Mouse (Mus musculus) neural tube, embryonic 13.5 days (tissue): ENCODE results near the gene Auts2. TPM values are rescaled to one million over a fixed set of nuclear protein-coding genes. Genes with fewer than 3 reads are reported as not detected.

Source experiments
- ATAC-seq: fragments of 200-750 bp; cut with Nextera tagmentation; 2 replicates; pipeline ENCODE4 v1.8.0; 2017; ENCODE audit warnings: low read depth, mild to moderate bottlenecking, moderate TSS enrichment, moderate library complexity
- H3K27ac ChIP-seq: fragments of 300-500 bp; sonication (generic); replicated peaks from 2 replicates; pipeline ENCODE4 v1.5.1; 2015; ENCODE audit warnings: moderate library complexity, mild to moderate bottlenecking, inconsistent platforms
- H3K27me3 ChIP-seq: fragments of 300-500 bp; sonication (generic); 2 replicates; pipeline ENCODE4 v1.6.1; 2015; ENCODE audit warnings: mild to moderate bottlenecking, inconsistent platforms
- H3K36me3 ChIP-seq: fragments of 300-500 bp; sonication (generic); 2 replicates; pipeline ENCODE4 v1.6.1; 2015; ENCODE audit warnings: mild to moderate bottlenecking, inconsistent platforms
- H3K4me1 ChIP-seq: fragments of 300-500 bp; sonication (generic); replicated peaks from 2 replicates; pipeline ENCODE4 v1.6.1; 2015; ENCODE audit warnings: inconsistent platforms
- H3K4me2 ChIP-seq: fragments of 300-500 bp; sonication (generic); 2 replicates; pipeline ENCODE4 v1.6.1; 2015; ENCODE audit warnings: inconsistent platforms, mild to moderate bottlenecking, moderate library complexity
- H3K4me3 ChIP-seq: fragments of 300-500 bp; sonication (generic); 2 replicates; pipeline ENCODE4 v1.5.1; 2015; ENCODE audit warnings: mild to moderate bottlenecking, inconsistent platforms
- H3K9ac ChIP-seq: fragments of 300-500 bp; sonication (generic); 2 replicates; pipeline ENCODE4 v1.6.1; 2015; ENCODE audit warnings: moderate library complexity, mild to moderate bottlenecking, inconsistent platforms
- H3K9me3 ChIP-seq: fragments of 300-500 bp; sonication (generic); 2 replicates; pipeline ENCODE4 v1.6.1; 2016; ENCODE audit warnings: inconsistent platforms
- WGBS: fragments of 180-500 bp; shearing (Covaris S2); methylation state at CpG from one replicate; pipeline ENCODE4 v1.1.7; 2015; 5-methylcytosine and 5-hydroxymethylcytosine counted together
- polyA plus RNA-seq: library from polyadenylated mRNA; unstranded; fragments of >200 nt; fragmentation: Nextera tagmentation; extraction: Ambion mirVana; gene quantifications from 2 replicates; pipeline ENCODE4 v1.2.1, GENCODE M21; 2015

The Auts2 gene
- polyA plus RNA-seq, 1 experiment from 2014 or later: 72.6 TPM

GRCm38 (mm10) chr5:131813952-131814502 is 729.1 kb downstream of the Auts2 start:
- WGBS: 86% methylated on average over 10 of the region's 10 CpGs
- H3K9ac ChIP-seq: no peak overlapping the region
- 0 out of 2 replicates have a peak, but pooled peaks cover 2% of the 10 kb centered on the region for H3K27me3 ChIP-seq
- peaks cover 4% of the 10 kb centered on the region; the same call in 1 of the 2 replicates for H3K4me1 ChIP-seq
- H3K4me2 ChIP-seq: no peak overlapping the region
- H3K36me3 ChIP-seq: no peaks in the 10 kb centered on the region
- ATAC-seq: no peak
- no peak overlapping the region for H3K4me3 ChIP-seq
- no peaks in the 10 kb centered on the region for H3K9me3 ChIP-seq
- H3K27ac ChIP-seq: no peak overlapping the region

GRCm38 (mm10) chr5:131813331-131813781 is 729.8 kb downstream of the Auts2 start:
- no peaks in the 10 kb centered on the region for H3K36me3 ChIP-seq
- H3K27me3 ChIP-seq: no peaks in the 10 kb centered on the region
- no peak overlapping the region for H3K4me3 ChIP-seq
- no peak overlapping the region for H3K27ac ChIP-seq
- H3K9ac ChIP-seq: no peak overlapping the region
- H3K9me3 ChIP-seq: no peaks in the 10 kb centered on the region
- peaks cover 4% of the 10 kb centered on the region; the same call in 1 of the 2 replicates for H3K4me1 ChIP-seq
- ATAC-seq: no peak
- WGBS: 69% methylated on average over 7 of the region's 7 CpGs
- no peak overlapping the region for H3K4me2 ChIP-seq

- no peak overlapping the region for H3K4me2 ChIP-seq
- H3K9me3 ChIP-seq: no peaks in the 10 kb centered on the region
- no peaks in the 10 kb centered on the region for H3K36me3 ChIP-seq
- H3K27ac ChIP-seq: no peak overlapping the region
- no peak overlapping the region for H3K9ac ChIP-seq
- peaks cover 4% of the 10 kb centered on the region; the same call in 1 of the 2 replicates for H3K4me1 ChIP-seq
- WGBS: 82% methylated on average over 10 of the region's 10 CpGs
- H3K27me3 ChIP-seq: no peaks in the 10 kb centered on the region
- H3K4me3 ChIP-seq: no peak overlapping the region
- ATAC-seq: no peak
Observed at GRCm38 (mm10) chr5:131812483-131813063, 730.6 kb downstream of the Auts2 start.

GRCm38 (mm10) chr5:131806350-131806749 is 736.8 kb downstream of the Auts2 start:
- H3K36me3 ChIP-seq: no peaks in the 10 kb centered on the region
- no peak overlapping the region for H3K4me2 ChIP-seq
- H3K27me3 ChIP-seq: no peaks in the 10 kb centered on the region
- no peaks in the 10 kb centered on the region for H3K9me3 ChIP-seq
- H3K4me3 ChIP-seq: no peak overlapping the region
- no peak overlapping the region for H3K9ac ChIP-seq
- ATAC-seq: no peak
- WGBS: 89% methylated on average over 2 of the region's 2 CpGs
- no peak overlapping the region for H3K27ac ChIP-seq
- peaks cover 36% of the 10 kb centered on the region for H3K4me1 ChIP-seq

- Histone ChIP-seq H3K9me3 (no peaks in the 10 kb centered on the region), H3K27me3 (no peaks in the 10 kb centered on the region), H3K27ac (0 out of 2 replicates have a peak overlapping the region, but pooled peaks have one; percentile 7), H3K4me1 (peaks cover 42% of the 10 kb centered on the region), H3K9ac (no peak overlapping the region), H3K4me3 (no peak overlapping the region), H3K36me3 (no peaks in the 10 kb centered on the region), H3K4me2 (no peak overlapping the region)
- WGBS: 71% methylated on average over 4 of the region's 4 CpGs
- ATAC-seq: no peak
Observed at GRCm38 (mm10) chr5:131805277-131805676, 737.9 kb downstream of the Auts2 start.

GRCm38 (mm10) chr5:131803609-131804008 is 739.5 kb downstream of the Auts2 start:
- H3K4me3 ChIP-seq: no peak overlapping the region
- peaks cover 4% of the 10 kb centered on the region; the same call in 1 of the 2 replicates for H3K27me3 ChIP-seq
- peaks cover 44% of the 10 kb centered on the region for H3K4me1 ChIP-seq
- WGBS: 58% methylated on average over 10 of the region's 10 CpGs
- no peaks in the 10 kb centered on the region for H3K36me3 ChIP-seq
- no peak for ATAC-seq
- no peak overlapping the region for H3K4me2 ChIP-seq
- no peak overlapping the region for H3K9ac ChIP-seq
- peak overlapping the region; percentile 61 for H3K27ac ChIP-seq
- H3K9me3 ChIP-seq: no peaks in the 10 kb centered on the region

- peaks cover 4% of the 10 kb centered on the region; the same call in 1 of the 2 replicates for H3K27me3 ChIP-seq
- peaks cover 51% of the 10 kb centered on the region for H3K4me1 ChIP-seq
- H3K36me3 ChIP-seq: no peaks in the 10 kb centered on the region
- no peaks in the 10 kb centered on the region for H3K9me3 ChIP-seq
- WGBS: 13% methylated on average over 6 of the region's 6 CpGs
- peak; percentile 63; the same call in 1 of the 2 replicates for ATAC-seq
- H3K9ac ChIP-seq: peak overlapping the region; percentile 22
- H3K4me2 ChIP-seq: no peak overlapping the region
- no peak overlapping the region for H3K4me3 ChIP-seq
- H3K27ac ChIP-seq: peak overlapping the region; percentile 61
Observed at GRCm38 (mm10) chr5:131802340-131803036, 740.7 kb downstream of the Auts2 start.

GRCm38 (mm10) chr5:131801924-131802323 is 741.2 kb downstream of the Auts2 start:
- peak; percentile 43; the same call in 1 of the 2 replicates for ATAC-seq
- peaks cover 51% of the 10 kb centered on the region for H3K4me1 ChIP-seq
- H3K9me3 ChIP-seq: no peaks in the 10 kb centered on the region
- peaks cover 4% of the 10 kb centered on the region; the same call in 1 of the 2 replicates for H3K27me3 ChIP-seq
- H3K4me3 ChIP-seq: no peak overlapping the region
- peak overlapping the region; percentile 22; the same call in 1 of the 2 replicates for H3K9ac ChIP-seq
- 34% methylated on average over 6 of the region's 6 CpGs for WGBS
- H3K27ac ChIP-seq: peak overlapping the region; percentile 61
- no peak overlapping the region for H3K4me2 ChIP-seq
- no peaks in the 10 kb centered on the region for H3K36me3 ChIP-seq

- H3K4me2 ChIP-seq: no peak overlapping the region
- peaks cover 4% of the 10 kb centered on the region; the same call in 1 of the 2 replicates for H3K27me3 ChIP-seq
- H3K27ac ChIP-seq: 0 out of 2 replicates have a peak overlapping the region, but pooled peaks have one; percentile 38
- H3K4me1 ChIP-seq: peaks cover 67% of the 10 kb centered on the region
- no peak for ATAC-seq
- no peaks in the 10 kb centered on the region for H3K36me3 ChIP-seq
- WGBS: 51% methylated on average over 5 of the region's 5 CpGs
- no peak overlapping the region for H3K4me3 ChIP-seq
- no peaks in the 10 kb centered on the region for H3K9me3 ChIP-seq
- H3K9ac ChIP-seq: no peak overlapping the region
Observed at GRCm38 (mm10) chr5:131798373-131798772, 744.8 kb downstream of the Auts2 start.

- Histone ChIP-seq H3K36me3 (no peaks in the 10 kb centered on the region), H3K9me3 (no peaks in the 10 kb centered on the region), H3K4me3 (no peak overlapping the region), H3K9ac (no peak overlapping the region), H3K4me2 (no peak overlapping the region), H3K27ac (no peak overlapping the region), H3K4me1 (peaks cover 65% of the 10 kb centered on the region), H3K27me3 (peaks cover 4% of the 10 kb centered on the region; the same call in 1 of the 2 replicates)
- ATAC-seq: no peak
Observed at GRCm38 (mm10) chr5:131797044-131797443, 746.1 kb downstream of the Auts2 start.

GRCm38 (mm10) chr5:131794411-131795133 is 748.6 kb downstream of the Auts2 start:
- ATAC-seq: peak; percentile 78
- Histone ChIP-seq H3K9ac (0 out of 2 replicates have a peak overlapping the region, but pooled peaks have one; percentile 38), H3K27me3 (peaks cover 2% of the 10 kb centered on the region; the same call in 1 of the 2 replicates), H3K9me3 (no peaks in the 10 kb centered on the region), H3K4me3 (no peak overlapping the region), H3K4me1 (peaks cover 61% of the 10 kb centered on the region), H3K36me3 (no peaks in the 10 kb centered on the region), H3K27ac (peak overlapping the region; percentile 70), H3K4me2 (peak overlapping the region; percentile 38)
- WGBS: 15% methylated on average over 18 of the region's 18 CpGs
